Mouse (Mus musculus) small intestine, adult 2 months (tissue): Measurements from ENCODE around the gene Atg2a.

Experiments
- CTCF ChIP-seq: fragments of 200-500 bp; IDR thresholded peaks from 2 replicates; pipeline ENCODE4 v1.5.1; 2012; ENCODE audit warnings: low read depth, mild to moderate bottlenecking, control low read depth, inconsistent platforms, low read length, moderate library complexity, mixed read lengths; ENCODE audit not compliant: insufficient replicate concordance, insufficient read length; ENCODE audit errors: extremely low read depth
- POLR2A ChIP-seq: fragments of 200-500 bp; IDR thresholded peaks from 2 replicates; pipeline ENCODE4 v1.6.1; 2012; ENCODE audit warnings: low read depth, mild to moderate bottlenecking, control low read depth, inconsistent platforms, low read length, moderate library complexity

GRCm38 (mm10) chr19:6227864-6228263, 13.6 kb upstream of the Atg2a start:
- TF ChIP-seq CTCF (no peak), POLR2A (no peak)
